Mouse (Mus musculus): ENCODE data around the gene Bex6. TPM values are rescaled to one million over a fixed set of nuclear protein-coding genes. Genes with fewer than 3 reads are reported as not detected.
"Not testable (repeated sequence)": the region's sequence is repeated elsewhere in the genome, so short reads cannot be mapped to it uniquely, and the experiment has no call there.

The Bex6 gene
- total RNA-seq, 2 experiments from 2014 or later, result not detected

GRCm38 (mm10) chr16:32171031-32171731 is 8.4 kb upstream of the Bex6 start:
- no peak for DNase-seq (ENCODE audit: low spot score in 2 of 2)
- intact Hi-C loops (cut with DNase I), result no loop called here

- no peak for DNase-seq (ENCODE audit: low spot score in 2 of 2)
- intact Hi-C loops (cut with DNase I), result no loop called here
Observed at GRCm38 (mm10) chr16:32173401-32173800, 6.2 kb upstream of the Bex6 start.

- no peak for DNase-seq (ENCODE audit: low spot score in 2 of 2)
- intact Hi-C loops (cut with DNase I), result no loop called here
Observed at GRCm38 (mm10) chr16:32174340-32175005, 5.2 kb upstream of the Bex6 start.

- no peak for DNase-seq (ENCODE audit: low spot score in 2 of 2)
- intact Hi-C loops (cut with DNase I), result no loop called here
Observed at GRCm38 (mm10) chr16:32175029-32175428, 4.6 kb upstream of the Bex6 start.

- intact Hi-C loops (cut with DNase I), result no loop called here
- no peak for DNase-seq (ENCODE audit: low spot score in 2 of 2)
Observed at GRCm38 (mm10) chr16:32176896-32177686, 2.5 kb upstream of the Bex6 start.

- intact Hi-C loops (cut with DNase I), result no loop called here
- DNase-seq (ENCODE audit: low spot score in 2 of 2), result no peak
Observed at GRCm38 (mm10) chr16:32186056-32186455, 6.4 kb downstream of the Bex6 start.

- intact Hi-C loops (cut with DNase I), result no loop called here
- DNase-seq (ENCODE audit: low spot score in 2 of 2), result peak; percentile 59 to 65
Observed at GRCm38 (mm10) chr16:32189109-32189508, 9.5 kb downstream of the Bex6 start.

- peak; percentile 17 to 21 for DNase-seq (ENCODE audit: low spot score in 2 of 2)
Observed at GRCm38 (mm10) chr16:32190011-32190441, 10.4 kb downstream of the Bex6 start.

GRCm38 (mm10) chr16:32200256-32201003 is 20.8 kb downstream of the Bex6 start:
- intact Hi-C loops (cut with DNase I), result loop anchor here (5.0 kb wide), 1 partner anchor 83 kb away; no protein-coding TSS in a partner anchor

More at GRCm38 (mm10) chr16:32190011-32190441, 10.4 kb downstream of the Bex6 start:
- intact Hi-C loops (cut with DNase I), result no loop called here

GRCm38 (mm10) chr16:32201004-32201325 is 21.3 kb downstream of the Bex6 start:
- intact Hi-C loops (cut with DNase I), result loop anchor here (5.0 kb wide), 1 partner anchor 84 kb away; no protein-coding TSS in a partner anchor
- DNase-seq (ENCODE audit: low spot score in 2 of 2), result no peak

More at GRCm38 (mm10) chr16:32200256-32201003, 20.8 kb downstream of the Bex6 start:
- DNase-seq (ENCODE audit: low spot score in 2 of 2), result no peak

- intact Hi-C loops (cut with DNase I), result loop anchor here (5.0 kb wide), 1 partner anchor 85 kb away; no protein-coding TSS in a partner anchor
- peak; percentile 31 to 62 for DNase-seq (ENCODE audit: low spot score in 2 of 2)
Observed at GRCm38 (mm10) chr16:32202681-32203080, 23.1 kb downstream of the Bex6 start.

GRCm38 (mm10) chr16:32204902-32205301 is 25.3 kb downstream of the Bex6 start:
- no peak for DNase-seq (ENCODE audit: low spot score in 2 of 2)
- intact Hi-C loops (cut with DNase I), result loop anchor here (5.0 kb wide), 1 partner anchor 88 kb away; no protein-coding TSS in a partner anchor

GRCm38 (mm10) chr16:32214156-32214555 is 34.5 kb downstream of the Bex6 start:
- DNase-seq (ENCODE audit: low spot score in 2 of 2), result peak; percentile 10 to 41
- intact Hi-C loops (cut with DNase I), result no loop called here

GRCm38 (mm10) chr16:32214804-32215576 is 35.4 kb downstream of the Bex6 start:
- intact Hi-C loops (cut with DNase I), result no loop called here
- DNase-seq (ENCODE audit: low spot score in 2 of 2), result peak; percentile 52 to 72

- DNase-seq (ENCODE audit: low spot score in 2 of 2), result no peak
- intact Hi-C loops (cut with DNase I), result no loop called here
Observed at GRCm38 (mm10) chr16:32221803-32222202, 42.2 kb downstream of the Bex6 start.

GRCm38 (mm10) chr16:32222399-32222798 is 42.8 kb downstream of the Bex6 start:
- intact Hi-C loops (cut with DNase I), result no loop called here

GRCm38 (mm10) chr16:32232050-32232449 is 52.4 kb downstream of the Bex6 start:
- intact Hi-C loops (cut with DNase I), result not testable (repeated sequence)

More at GRCm38 (mm10) chr16:32222399-32222798, 42.8 kb downstream of the Bex6 start:
- no peak for DNase-seq (ENCODE audit: low spot score in 2 of 2)

More at GRCm38 (mm10) chr16:32232050-32232449, 52.4 kb downstream of the Bex6 start:
- DNase-seq (ENCODE audit: low spot score in 2 of 2), result not testable (repeated sequence)
